Mouse (Mus musculus) midbrain, embryonic 10.5 days (tissue): ENCODE results near the gene Naa15. TPM values are rescaled to one million over a fixed set of nuclear protein-coding genes. Genes with fewer than 3 reads are reported as not detected.
"Not testable (repeated sequence)": the region's sequence is repeated elsewhere in the genome, so short reads cannot be mapped to it uniquely, and the experiment has no call there.

Experiments used
- DNase-seq: peaks from one replicate; pipeline ENCODE4 v3.0.0-alpha.2; 2017; ENCODE audit warnings: low spot score
- H3K27ac ChIP-seq: fragments of 300-500 bp; sonication (generic); replicated peaks from 2 replicates; pipeline ENCODE4 v1.5.1; 2016; ENCODE audit warnings: mild to moderate bottlenecking
- H3K27me3 ChIP-seq: fragments of 300-500 bp; sonication (generic); 2 replicates; pipeline ENCODE4 v1.6.1; 2016; ENCODE audit warnings: low read depth, mild to moderate bottlenecking; ENCODE audit not compliant: poor library complexity, severe bottlenecking
- H3K36me3 ChIP-seq: fragments of 300-500 bp; sonication (generic); 2 replicates; pipeline ENCODE4 v1.6.1; 2016; ENCODE audit warnings: mild to moderate bottlenecking, moderate library complexity
- H3K4me1 ChIP-seq: fragments of 300-500 bp; sonication (generic); 2 replicates; pipeline ENCODE4 v1.6.1; 2016
- H3K4me3 ChIP-seq: fragments of 300-500 bp; sonication (generic); 2 replicates; pipeline ENCODE4 v1.5.1; 2016; ENCODE audit warnings: mild to moderate bottlenecking, moderate library complexity
- H3K9me3 ChIP-seq: fragments of 300-500 bp; sonication (generic); replicated peaks from 2 replicates; pipeline ENCODE4 v1.6.1; 2016; ENCODE audit warnings: mild to moderate bottlenecking
- WGBS: fragments of 180-500 bp; shearing (Covaris S2); methylation state at CpG from one replicate; pipeline ENCODE4 v1.1.7; 2016; 5-methylcytosine and 5-hydroxymethylcytosine counted together
- polyA plus RNA-seq: library from polyadenylated mRNA; unstranded; fragments of >200 nt; fragmentation: Nextera tagmentation; extraction: Ambion mirVana; gene quantifications from 2 replicates; pipeline ENCODE4 v1.2.1, GENCODE M21; 2016

Gene Naa15
- polyA plus RNA-seq, 1 experiment from 2014 or later = 63.4 TPM

DNA sequence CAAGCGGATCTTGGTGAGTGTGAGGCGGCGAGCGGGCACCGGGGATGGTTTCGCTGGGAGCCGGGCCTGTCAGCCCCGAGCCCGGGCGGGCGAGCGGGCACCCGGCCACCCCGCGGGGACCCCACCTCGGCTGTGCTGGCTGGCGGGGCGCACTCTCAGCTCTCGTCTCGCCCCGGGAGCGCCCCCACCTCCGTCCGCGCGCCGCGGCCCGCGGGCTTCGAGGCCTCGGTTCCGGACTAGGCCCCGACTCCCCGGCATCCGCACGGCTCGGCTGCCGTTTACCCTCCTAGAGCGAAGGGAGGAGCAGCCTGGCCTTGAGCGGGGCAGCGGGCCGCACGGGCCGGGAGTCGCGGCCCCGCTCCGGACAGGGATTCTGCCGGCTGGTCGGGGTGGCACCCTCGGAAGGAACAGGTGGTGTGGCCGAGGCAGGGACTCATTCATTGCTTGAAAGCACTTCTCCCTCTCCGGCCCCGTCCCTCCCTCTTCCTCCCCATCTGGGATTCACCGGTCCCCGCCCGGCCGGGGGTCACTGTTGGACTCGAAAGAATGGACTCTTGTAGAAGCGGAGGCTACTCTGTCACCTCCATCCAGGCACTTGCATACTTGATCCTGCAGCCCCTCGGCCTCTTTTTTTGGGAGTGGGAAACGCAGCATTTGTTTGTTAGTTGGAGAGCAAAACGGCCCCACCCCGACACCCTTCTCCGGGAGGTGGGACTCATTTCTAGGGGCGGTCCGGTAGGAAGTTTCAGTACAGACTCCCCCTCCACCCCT lies 1.6 kb downstream of the Naa15 start:
- peak; percentile 67 for DNase-seq
- H3K4me1 ChIP-seq = peaks cover 31% of the 10 kb centered on the region
- H3K9me3 ChIP-seq = no peaks in the 10 kb centered on the region

DNA sequence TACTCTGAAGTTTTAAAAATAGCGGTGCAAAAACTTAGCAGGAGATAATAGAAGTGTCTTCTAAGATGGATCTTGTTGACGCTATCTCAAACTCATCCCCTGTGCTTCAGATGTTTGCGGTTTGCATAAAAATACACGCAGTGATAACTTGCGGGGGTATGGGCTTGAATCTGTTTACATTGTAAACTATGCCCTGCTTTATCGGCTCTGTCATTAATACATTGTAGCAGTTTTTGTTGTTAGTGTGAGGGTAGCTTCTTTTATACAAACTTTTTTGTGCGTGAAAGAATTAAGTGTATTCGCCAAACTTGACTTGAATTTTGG lies 2.1 kb downstream of the Naa15 start:
- H3K36me3 ChIP-seq = peaks cover 22% of the 10 kb centered on the region
- H3K4me3 ChIP-seq = peak overlapping the region; percentile 94
- H3K27ac ChIP-seq = peak overlapping the region; percentile 97
- DNase-seq = no peak
- 9% methylated on average over 8 of the region's 8 CpGs for WGBS
- H3K9me3 ChIP-seq = no peaks in the 10 kb centered on the region
- no peaks in the 10 kb centered on the region for H3K27me3 ChIP-seq
- peaks cover 31% of the 10 kb centered on the region for H3K4me1 ChIP-seq

More for the DNA sequence above, 1.6 kb downstream of the Naa15 start:
- no peaks in the 10 kb centered on the region for H3K27me3 ChIP-seq
- WGBS = under 1% methylated on average over 68 of the region's 68 CpGs
- H3K27ac ChIP-seq = peak overlapping the region; percentile 97
- peaks cover 17% of the 10 kb centered on the region for H3K36me3 ChIP-seq
- H3K4me3 ChIP-seq = peak overlapping the region; percentile 94

DNA sequence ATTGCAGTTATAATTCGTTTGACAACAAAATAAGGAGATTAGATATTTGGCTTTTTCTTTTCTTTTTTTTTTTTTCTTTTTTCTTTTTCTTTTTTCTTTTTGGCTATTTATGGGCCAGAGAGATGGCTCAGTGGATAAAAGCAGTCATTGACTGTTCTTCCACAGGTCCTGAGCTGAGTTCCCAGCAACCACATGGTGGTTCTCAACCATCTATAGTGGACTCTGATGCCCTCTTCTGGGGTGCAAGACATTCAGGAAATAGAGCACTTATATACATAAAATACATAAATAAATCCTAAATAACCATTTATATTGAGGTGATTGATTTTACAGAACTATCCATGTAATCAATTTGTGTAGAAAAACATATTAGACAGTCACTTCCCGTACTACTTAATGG lies 2.5 kb downstream of the Naa15 start:
- Histone ChIP-seq H3K27ac (no peak overlapping the region), H3K9me3 (no peaks in the 10 kb centered on the region), H3K4me1 (peaks cover 31% of the 10 kb centered on the region), H3K27me3 (no peaks in the 10 kb centered on the region), H3K4me3 (peak overlapping the region; percentile 94), H3K36me3 (peaks cover 26% of the 10 kb centered on the region)
- DNase-seq = no peak
- WGBS = 51% methylated on average over 2 of the region's 2 CpGs

DNA sequence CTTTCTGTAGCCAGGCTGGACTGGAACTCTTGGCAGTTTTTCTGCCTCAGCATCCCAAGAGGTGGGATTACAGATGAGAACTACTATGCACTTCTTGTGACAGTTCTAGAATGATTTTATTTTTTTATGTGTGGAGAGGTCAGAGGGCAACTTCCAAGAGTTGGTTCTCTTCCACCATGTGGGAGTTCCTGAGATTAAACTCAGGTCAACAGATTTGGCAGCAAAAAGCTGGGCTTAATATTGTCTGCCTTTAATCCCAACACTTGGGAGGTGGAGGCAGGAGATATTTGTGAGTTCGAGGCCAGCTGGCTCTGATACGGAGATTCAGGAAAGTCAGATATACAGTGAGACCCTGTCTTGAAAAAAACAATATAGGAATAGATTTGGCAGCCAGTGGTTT lies 3.0 kb downstream of the Naa15 start:
- DNase-seq = no peak
- no peaks in the 10 kb centered on the region for H3K9me3 ChIP-seq
- WGBS = 83% methylated on average over 2 of the region's 2 CpGs
- H3K4me3 ChIP-seq = peak overlapping the region; percentile 94
- H3K36me3 ChIP-seq = peaks cover 31% of the 10 kb centered on the region
- no peak overlapping the region for H3K27ac ChIP-seq
- no peaks in the 10 kb centered on the region for H3K27me3 ChIP-seq
- peaks cover 31% of the 10 kb centered on the region for H3K4me1 ChIP-seq

DNA sequence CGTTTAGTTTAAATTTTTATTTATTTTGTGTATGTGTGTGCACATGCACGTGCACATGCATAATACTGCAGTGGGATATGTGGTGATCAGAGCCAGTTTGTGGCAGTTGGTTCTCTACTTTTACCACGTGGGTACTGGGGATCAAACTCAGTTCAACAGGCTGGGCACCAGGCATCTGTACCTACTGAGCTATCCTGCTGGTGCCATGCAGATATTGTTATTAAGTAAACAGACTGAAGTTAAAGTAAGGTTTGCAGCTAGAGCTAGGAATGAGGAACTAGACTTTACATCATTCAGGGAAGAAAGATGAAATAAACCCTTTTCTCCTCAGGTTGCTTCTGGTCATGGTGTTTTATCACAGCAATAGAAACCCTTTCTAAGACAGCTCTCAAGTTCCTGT lies 7.0 kb downstream of the Naa15 start:
- Histone ChIP-seq H3K27ac (no peak overlapping the region), H3K27me3 (no peaks in the 10 kb centered on the region), H3K4me3 (no peak overlapping the region), H3K4me1 (peaks cover 19% of the 10 kb centered on the region), H3K36me3 (peaks cover 44% of the 10 kb centered on the region), H3K9me3 (no peaks in the 10 kb centered on the region)
- 88% methylated on average over 3 of the region's 3 CpGs for WGBS
- no peak for DNase-seq

DNA sequence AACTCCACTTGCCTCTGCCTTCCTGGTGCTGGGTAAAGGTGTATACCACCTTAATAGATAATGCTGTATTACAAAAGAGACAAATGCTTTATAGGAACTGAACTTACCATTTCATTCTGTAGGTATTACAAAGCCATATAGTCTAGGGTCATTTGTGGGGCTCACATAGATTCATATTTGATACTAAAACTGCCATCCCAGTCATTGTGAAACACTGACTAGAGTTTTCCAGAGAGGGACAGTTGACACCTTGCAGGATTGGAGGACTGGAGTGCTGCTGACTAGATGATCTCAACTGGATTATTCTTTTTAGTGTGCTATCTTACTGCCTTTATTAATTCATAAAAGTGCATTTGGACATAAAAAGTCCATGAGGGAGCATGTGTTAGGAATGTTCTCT lies 10.4 kb downstream of the Naa15 start:
- H3K27ac ChIP-seq = no peak overlapping the region
- no peak for DNase-seq
- no peaks in the 10 kb centered on the region for H3K9me3 ChIP-seq
- no peaks in the 10 kb centered on the region for H3K27me3 ChIP-seq
- H3K4me1 ChIP-seq = no peaks in the 10 kb centered on the region
- H3K4me3 ChIP-seq = no peak overlapping the region
- peaks cover 42% of the 10 kb centered on the region for H3K36me3 ChIP-seq

DNA sequence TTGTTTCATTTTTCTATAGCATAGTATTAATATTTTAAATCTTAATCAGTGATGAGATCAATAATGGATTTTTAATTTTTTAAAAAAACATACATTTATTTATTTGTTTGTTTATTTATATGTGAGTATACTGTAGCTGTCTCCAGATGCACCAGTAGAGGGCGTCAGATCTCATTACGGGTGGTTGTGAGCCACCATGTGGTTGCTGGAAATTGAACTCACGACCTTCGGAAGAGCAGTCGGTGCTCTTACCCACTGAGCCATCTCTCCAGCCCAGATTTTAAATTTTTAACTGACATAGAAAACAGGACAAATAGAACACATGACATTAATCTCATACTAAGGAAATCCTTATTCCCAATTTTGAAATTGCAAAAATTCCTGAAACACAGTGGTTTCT lies 19.4 kb downstream of the Naa15 start:
- WGBS = 85% methylated on average over 5 of the region's 5 CpGs
- H3K9me3 ChIP-seq, H3K4me1 ChIP-seq, DNase-seq, H3K4me3 ChIP-seq, H3K27ac ChIP-seq, H3K27me3 ChIP-seq: not testable (repeated sequence)
- peaks cover 56% of the 10 kb centered on the region for H3K36me3 ChIP-seq

DNA sequence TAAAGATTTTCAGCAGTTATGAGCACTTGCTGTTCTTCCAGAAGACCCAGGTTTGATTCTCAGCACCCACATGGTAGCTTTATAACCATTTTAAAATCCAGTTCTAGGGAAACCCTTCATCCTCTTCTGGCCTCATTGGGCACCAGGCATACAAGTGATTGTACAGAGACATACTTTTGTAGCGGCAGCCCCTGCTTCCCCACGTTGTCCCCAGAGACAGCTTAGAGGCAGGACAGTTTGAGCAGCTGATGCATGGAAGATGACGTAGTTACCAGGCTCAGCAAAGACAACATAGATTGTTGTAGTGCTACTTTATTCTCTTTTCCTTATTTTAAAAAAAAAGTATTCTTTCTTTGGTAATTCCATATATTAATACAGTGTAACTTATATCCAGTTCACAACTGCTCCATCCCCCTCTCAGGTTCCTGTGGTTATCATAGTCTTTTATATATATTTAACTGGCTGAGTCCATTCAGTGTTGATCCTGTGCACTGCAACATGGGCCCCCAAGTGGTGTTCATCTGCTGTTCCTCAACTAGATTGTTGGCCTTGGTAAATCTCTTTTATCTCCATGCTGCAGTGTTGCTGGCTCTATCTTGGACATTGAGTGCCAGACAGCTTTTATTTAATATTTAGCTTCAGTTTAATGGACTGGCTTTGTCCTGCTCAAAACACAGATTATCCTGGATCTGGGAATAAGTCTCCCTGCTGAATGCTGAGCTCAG lies 20.1 kb downstream of the Naa15 start:
- Histone ChIP-seq H3K27me3 (no peaks in the 10 kb centered on the region), H3K9me3 (no peaks in the 10 kb centered on the region; the same call in 1 of the 2 replicates), H3K36me3 (peaks cover 61% of the 10 kb centered on the region), H3K4me3 (no peak overlapping the region), H3K27ac (no peak overlapping the region), H3K4me1 (no peaks in the 10 kb centered on the region)
- no peak for DNase-seq
- 94% methylated on average over 3 of the region's 3 CpGs for WGBS

DNA sequence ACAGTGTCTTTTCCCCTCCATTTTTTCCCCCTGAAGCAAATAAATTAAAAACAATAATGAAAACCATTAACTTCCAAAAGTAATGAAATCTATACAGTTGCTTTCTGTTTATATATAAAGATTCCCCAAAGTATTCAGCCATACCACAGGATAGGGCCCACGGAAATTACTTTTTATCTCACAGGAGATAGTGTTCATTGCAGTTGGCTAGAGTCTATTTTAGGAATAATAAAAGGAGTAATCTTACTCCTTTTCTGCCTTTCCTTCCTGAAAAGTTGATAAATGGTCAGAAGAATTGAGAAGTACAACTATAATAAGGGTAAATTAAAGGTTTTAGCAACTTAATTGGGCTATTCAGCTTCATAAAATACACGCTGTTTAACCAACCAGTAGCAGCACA lies 53.6 kb downstream of the Naa15 start:
- H3K36me3 ChIP-seq = peaks cover 98% of the 10 kb centered on the region
- H3K4me3 ChIP-seq = no peak overlapping the region
- no peak for DNase-seq
- no peaks in the 10 kb centered on the region for H3K4me1 ChIP-seq
- H3K27me3 ChIP-seq = no peaks in the 10 kb centered on the region
- 96% methylated on average over 2 of the region's 2 CpGs for WGBS
- no peaks in the 10 kb centered on the region for H3K9me3 ChIP-seq
- H3K27ac ChIP-seq = no peak overlapping the region

DNA sequence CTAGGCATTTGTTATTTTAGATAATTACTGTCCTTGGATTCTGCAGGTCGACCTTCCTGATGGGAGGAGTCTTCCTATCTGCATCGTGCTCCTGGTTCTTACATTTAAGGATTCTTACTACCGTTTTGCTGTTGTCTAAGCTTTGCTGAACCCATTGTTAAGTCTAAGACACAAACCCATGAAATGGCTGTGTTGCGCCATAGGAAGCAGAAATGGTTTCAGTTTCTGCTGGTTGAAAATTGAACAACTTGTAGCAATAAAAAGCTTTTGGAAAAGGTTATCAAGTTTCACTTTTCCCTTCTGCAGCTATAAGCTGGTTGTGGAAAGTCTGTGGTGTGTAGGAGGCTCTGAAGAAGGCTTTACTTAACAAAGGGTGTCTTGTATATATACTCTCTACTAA lies 60.8 kb downstream of the Naa15 start:
- 86% methylated on average over 4 of the region's 4 CpGs for WGBS
- Histone ChIP-seq H3K36me3 (peaks cover 51% of the 10 kb centered on the region), H3K4me1 (no peaks in the 10 kb centered on the region), H3K9me3 (no peaks in the 10 kb centered on the region), H3K27ac (no peak overlapping the region), H3K27me3 (no peaks in the 10 kb centered on the region), H3K4me3 (no peak overlapping the region)
- no peak for DNase-seq

DNA sequence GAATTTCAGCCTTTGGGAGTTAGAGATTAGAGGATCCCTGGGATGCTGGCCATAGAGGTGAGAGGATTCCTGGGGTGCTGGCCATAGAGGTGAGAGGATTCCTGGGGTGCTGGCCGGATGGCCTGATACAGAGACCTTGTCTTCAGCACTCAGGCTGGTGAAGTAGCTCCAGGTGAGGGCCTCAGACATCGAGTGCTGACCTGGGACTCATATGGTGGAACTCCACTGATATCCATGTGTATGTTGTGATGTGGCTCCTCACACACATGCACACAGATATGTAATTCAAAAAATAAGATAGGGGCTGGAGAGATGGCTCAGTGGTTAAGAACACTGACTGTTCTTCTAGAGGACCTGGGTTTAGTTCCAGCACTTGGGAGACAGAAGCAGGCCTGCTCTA lies 64.9 kb downstream of the Naa15 start:
- peaks cover 10% of the 10 kb centered on the region for H3K36me3 ChIP-seq
- H3K27ac ChIP-seq = no peak overlapping the region
- 49% methylated on average over 2 of the region's 2 CpGs for WGBS
- no peaks in the 10 kb centered on the region for H3K9me3 ChIP-seq
- H3K4me1 ChIP-seq = peaks cover 18% of the 10 kb centered on the region
- no peak overlapping the region for H3K4me3 ChIP-seq
- no peaks in the 10 kb centered on the region for H3K27me3 ChIP-seq
- DNase-seq = no peak

DNA sequence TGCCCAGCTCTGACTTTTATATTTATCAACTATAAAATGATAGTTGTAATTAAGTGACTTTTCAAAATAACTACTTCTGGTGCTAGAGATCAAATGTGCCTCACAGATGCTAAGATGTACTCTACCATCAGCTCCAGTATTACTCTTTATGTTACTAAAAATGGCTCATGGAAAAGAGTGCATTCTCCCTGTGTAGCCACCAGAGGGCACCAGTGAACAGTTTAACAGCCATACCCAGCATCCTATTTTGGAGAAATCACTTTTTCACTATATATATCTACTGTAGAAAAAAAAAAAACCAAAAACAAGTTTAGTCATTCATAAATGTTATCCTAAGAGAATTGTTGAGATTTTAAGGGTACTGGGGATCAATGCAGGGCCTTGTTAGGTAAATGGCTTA lies 66.1 kb downstream of the Naa15 start:
- no peaks in the 10 kb centered on the region for H3K9me3 ChIP-seq
- H3K4me1 ChIP-seq = peaks cover 27% of the 10 kb centered on the region
- no peak overlapping the region for H3K4me3 ChIP-seq
- H3K27me3 ChIP-seq = no peaks in the 10 kb centered on the region
- no peak overlapping the region for H3K27ac ChIP-seq
- H3K36me3 ChIP-seq = peaks cover 4% of the 10 kb centered on the region; the same call in 1 of the 2 replicates
- DNase-seq = peak; percentile 47

DNA sequence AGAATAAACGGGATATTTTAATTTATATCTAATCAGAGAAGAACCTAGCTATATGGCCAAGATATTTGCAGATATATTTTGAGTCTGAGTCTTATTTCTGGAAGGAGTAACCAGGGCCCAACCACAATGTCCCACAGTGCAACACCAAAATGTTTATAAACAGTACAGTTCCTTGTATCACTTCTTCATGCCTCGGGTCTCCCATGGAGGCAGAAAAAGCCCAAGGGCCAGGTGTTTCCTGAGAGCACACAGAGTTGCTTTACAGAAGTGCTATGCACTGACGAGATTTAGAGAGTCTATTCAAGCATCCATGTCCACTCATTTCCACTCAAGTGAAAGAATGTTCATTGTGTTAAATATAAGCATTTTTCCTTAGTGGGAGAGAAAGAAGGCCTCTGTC lies 66.9 kb downstream of the Naa15 start:
- H3K27ac ChIP-seq = no peak overlapping the region
- no peak for DNase-seq
- WGBS = 62% methylated on average over 3 of the region's 3 CpGs

More for the DNA sequence above, 66.9 kb downstream of the Naa15 start:
- peaks cover 27% of the 10 kb centered on the region for H3K4me1 ChIP-seq
- H3K36me3 ChIP-seq = peaks cover 5% of the 10 kb centered on the region; the same call in 1 of the 2 replicates
- H3K27me3 ChIP-seq = no peaks in the 10 kb centered on the region
- no peaks in the 10 kb centered on the region for H3K9me3 ChIP-seq
- no peak overlapping the region for H3K4me3 ChIP-seq
